Mouse (Mus musculus) ovary, postnatal 14 days (tissue): ENCODE results near the gene Cmtm3.

Experiments
- DNase-seq: peaks from one replicate; pipeline ENCODE4 v3.0.0; 2022; ENCODE audit warnings: low spot score

Cmtm3 gene

GRCm38 (mm10) chr8:104342426-104342825 lies 3.2 kb downstream of the Cmtm3 start:
- no peak for DNase-seq

- DNase-seq, result peak; percentile 86
Measured at GRCm38 (mm10) chr8:104343957-104344356, 4.7 kb downstream of the Cmtm3 start.

GRCm38 (mm10) chr8:104344622-104345021 lies 5.4 kb downstream of the Cmtm3 start:
- DNase-seq, result no peak

- DNase-seq, result no peak
Measured at GRCm38 (mm10) chr8:104346706-104347105, 7.5 kb downstream of the Cmtm3 start.

- DNase-seq, result no peak
Measured at GRCm38 (mm10) chr8:104348971-104349370, 9.8 kb downstream of the Cmtm3 start.

- DNase-seq, result no peak
Measured at GRCm38 (mm10) chr8:104350047-104350446, 10.8 kb downstream of the Cmtm3 start.

- DNase-seq, result no peak
Measured at GRCm38 (mm10) chr8:104353186-104353585, 14.0 kb downstream of the Cmtm3 start.

- DNase-seq, result no peak
Measured at GRCm38 (mm10) chr8:104354504-104354903, 15.3 kb downstream of the Cmtm3 start.

- DNase-seq, result no peak
Measured at GRCm38 (mm10) chr8:104358637-104359036, 19.4 kb downstream of the Cmtm3 start.

GRCm38 (mm10) chr8:104359778-104360456 lies 20.7 kb downstream of the Cmtm3 start:
- DNase-seq, result no peak

GRCm38 (mm10) chr8:104365695-104366094 lies 26.5 kb downstream of the Cmtm3 start:
- DNase-seq, result no peak

GRCm38 (mm10) chr8:104367398-104367797 lies 28.2 kb downstream of the Cmtm3 start:
- DNase-seq, result no peak

GRCm38 (mm10) chr8:104369591-104369990 lies 30.4 kb downstream of the Cmtm3 start:
- DNase-seq, result no peak

- no peak for DNase-seq
Measured at GRCm38 (mm10) chr8:104370071-104370470, 30.9 kb downstream of the Cmtm3 start.

- no peak for DNase-seq
Measured at GRCm38 (mm10) chr8:104371121-104371520, 31.9 kb downstream of the Cmtm3 start.

GRCm38 (mm10) chr8:104373779-104374178 lies 34.6 kb downstream of the Cmtm3 start:
- DNase-seq, result no peak

- DNase-seq, result no peak
Measured at GRCm38 (mm10) chr8:104374269-104374668, 35.1 kb downstream of the Cmtm3 start.

- DNase-seq, result no peak
Measured at GRCm38 (mm10) chr8:104374864-104375846, 35.9 kb downstream of the Cmtm3 start.

GRCm38 (mm10) chr8:104375959-104376358 lies 36.7 kb downstream of the Cmtm3 start:
- no peak for DNase-seq

GRCm38 (mm10) chr8:104376669-104377068 lies 37.5 kb downstream of the Cmtm3 start:
- DNase-seq, result no peak

GRCm38 (mm10) chr8:104379301-104379836 lies 40.2 kb downstream of the Cmtm3 start:
- no peak for DNase-seq

GRCm38 (mm10) chr8:104380269-104380668 lies 41.1 kb downstream of the Cmtm3 start:
- DNase-seq, result no peak

GRCm38 (mm10) chr8:104380961-104381411 lies 41.8 kb downstream of the Cmtm3 start:
- DNase-seq, result no peak
